Mouse (Mus musculus) heart, embryonic 14.5 days (tissue): ENCODE data around the gene Shc1. TPM values are rescaled to one million over a fixed set of nuclear protein-coding genes. Genes with fewer than 3 reads are reported as not detected.

Experiments used
- ATAC-seq: fragments of 200-750 bp; cut with Nextera tagmentation; 2 replicates; pipeline ENCODE4 v1.8.0; 2017; ENCODE audit warnings: low read depth, moderate TSS enrichment; ENCODE audit not compliant: insufficient number of reproducible peaks, insufficient read depth, low FRiP score
- H3K27ac ChIP-seq, 2 experiments: fragments of 200-500 bp in 1 of 2; fragments of 300-500 bp in 1 of 2; sonication (generic) in 1 of 2; replicated peaks in 1 of 2; 2 replicates each; pipeline ENCODE4 v1.5.1; 2012 to 2014; ENCODE audit warnings: low read depth in 2 of 2, low read length in 2 of 2, control low read depth in 1 of 2, mild to moderate bottlenecking in 1 of 2, mixed read lengths in 1 of 2; ENCODE audit not compliant: control insufficient read depth in 1 of 2, insufficient read depth in 1 of 2
- H3K27me3 ChIP-seq: fragments of 300-500 bp; sonication (generic); 2 replicates; pipeline ENCODE4 v1.6.1; 2014; ENCODE audit warnings: mild to moderate bottlenecking, low read length, control low read depth; ENCODE audit not compliant: control insufficient read depth, insufficient read depth
- H3K36me3 ChIP-seq: fragments of 300-500 bp; sonication (generic); 2 replicates; pipeline ENCODE4 v1.6.1; 2014; ENCODE audit warnings: mild to moderate bottlenecking, control low read depth, low read length, mixed read lengths; ENCODE audit not compliant: control insufficient read depth, insufficient read depth
- H3K4me1 ChIP-seq, 2 experiments: fragments of 200-500 bp in 1 of 2; fragments of 300-500 bp in 1 of 2; sonication (generic) in 1 of 2; 2 replicates each; pipeline ENCODE4 v1.6.1; 2012 to 2014; ENCODE audit warnings: low read length in 2 of 2, control low read depth in 1 of 2, mixed read lengths in 1 of 2; ENCODE audit not compliant: control insufficient read depth in 2 of 2, insufficient read depth in 2 of 2
- H3K4me2 ChIP-seq: fragments of 300-500 bp; sonication (generic); 2 replicates; pipeline ENCODE4 v1.6.1; 2014; ENCODE audit warnings: mild to moderate bottlenecking, low read length
- H3K4me3 ChIP-seq, 2 experiments: fragments of 200-500 bp in 1 of 2; fragments of 300-500 bp in 1 of 2; sonication (generic) in 1 of 2; 2 replicates each; pipeline ENCODE4 v1.5.1; 2012 to 2014; ENCODE audit warnings: low read length in 2 of 2, mild to moderate bottlenecking in 2 of 2, control low read depth in 1 of 2, low read depth in 1 of 2, moderate library complexity in 1 of 2; ENCODE audit not compliant: control insufficient read depth in 1 of 2, insufficient read depth in 1 of 2
- H3K9ac ChIP-seq: fragments of 300-500 bp; sonication (generic); 2 replicates; pipeline ENCODE4 v1.6.1; 2014; ENCODE audit warnings: mild to moderate bottlenecking, low read length
- H3K9me3 ChIP-seq: fragments of 300-500 bp; sonication (generic); 2 replicates; pipeline ENCODE4 v1.6.1; 2016; ENCODE audit warnings: low read length, control low read depth; ENCODE audit not compliant: control insufficient read depth
- WGBS: fragments of 180-500 bp; shearing (Covaris S2); extraction: QIAGEN DNeasy Blood & Tissue Kit; methylation state at CpG from one replicate; pipeline ENCODE4 v1.1.7; 2014; 5-methylcytosine and 5-hydroxymethylcytosine counted together
- polyA plus RNA-seq: library from polyadenylated mRNA; unstranded; fragments of >200 nt; fragmentation: Nextera tagmentation; extraction: Ambion mirVana; gene quantifications from 2 replicates; pipeline ENCODE4 v1.2.1, GENCODE M21; 2014

Gene Shc1
- polyA plus RNA-seq, 1 experiment from 2014 or later = 50.5 TPM

DNA sequence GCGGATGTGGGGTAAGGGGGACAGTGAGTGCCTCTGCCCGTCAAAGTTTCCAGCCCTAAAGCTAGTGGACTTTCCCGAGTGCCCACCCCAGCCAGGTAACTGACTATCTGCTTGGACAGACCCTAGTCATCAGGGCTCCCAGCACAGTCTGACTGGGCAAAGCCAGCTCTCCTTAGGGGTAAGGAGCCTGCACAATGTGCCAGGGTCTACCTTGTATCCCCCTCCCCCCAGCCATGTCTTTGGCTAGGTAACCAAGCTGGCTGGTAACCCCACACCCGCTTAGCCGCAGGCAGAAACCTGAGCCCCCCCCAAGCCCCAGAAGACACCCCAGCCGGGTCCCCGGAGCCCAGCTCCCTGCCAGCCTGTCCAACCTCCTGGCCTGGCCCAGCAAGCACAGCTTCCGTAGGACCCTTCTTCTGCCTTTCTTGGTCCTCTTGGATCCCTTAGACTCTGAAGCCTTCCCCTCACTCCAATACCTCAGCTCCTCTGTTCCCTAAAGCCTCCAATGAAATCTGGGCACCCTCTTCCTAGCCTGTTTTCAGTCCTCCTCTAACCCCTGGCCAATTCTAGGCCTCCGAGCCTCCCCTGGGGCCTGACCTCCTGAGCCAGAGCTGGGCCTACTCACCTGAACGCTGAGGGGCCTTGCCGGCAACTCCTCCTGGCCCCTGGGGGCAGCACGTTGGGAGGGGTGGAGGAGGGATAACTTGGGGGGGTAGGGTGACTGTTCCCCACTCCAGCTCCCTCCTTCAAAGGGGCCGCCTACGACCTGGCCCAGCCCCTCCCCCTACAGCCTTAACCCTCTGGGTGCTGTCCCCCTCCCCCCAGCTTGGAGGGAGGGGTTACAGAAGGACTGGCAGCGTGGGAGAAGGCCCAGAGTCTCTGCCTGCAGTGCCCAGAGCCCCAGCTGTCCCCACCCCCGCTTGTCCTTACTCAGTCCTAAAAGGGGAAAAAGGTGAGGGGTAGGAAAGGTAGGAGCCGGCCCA is 31.5 kb upstream of the Shc1 start:
- Histone ChIP-seq H3K4me2 (no peak overlapping the region), H3K9ac (no peak overlapping the region), H3K4me1 (peaks cover 10 to 25% of the 10 kb centered on the region in 2 experiments), H3K4me3 (no peak overlapping the region), H3K27ac (no peak overlapping the region), H3K27me3 (no peaks in the 10 kb centered on the region), H3K9me3 (no peaks in the 10 kb centered on the region), H3K36me3 (no peaks in the 10 kb centered on the region)
- 72% methylated on average over 17 of the region's 17 CpGs for WGBS
- no peak for ATAC-seq

DNA sequence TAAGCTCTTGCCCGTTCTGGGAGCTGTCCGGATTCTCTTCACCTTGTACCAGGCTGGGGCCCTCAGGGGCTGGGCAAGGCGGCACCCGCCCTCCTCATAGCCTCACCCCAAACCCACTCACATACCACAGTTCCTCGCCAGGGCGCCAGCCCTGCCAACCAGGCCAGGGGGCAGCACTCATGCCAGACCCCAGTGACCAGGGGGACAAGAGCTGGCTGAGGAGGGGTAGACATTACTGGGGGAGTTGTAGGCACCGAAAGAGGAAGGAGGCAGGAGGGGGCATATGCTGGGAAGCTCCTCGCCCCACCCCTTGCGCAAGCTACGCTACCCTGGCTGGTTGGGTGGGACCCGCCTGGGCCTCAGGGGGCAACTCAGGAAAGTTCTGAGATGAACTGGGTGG is 30.6 kb upstream of the Shc1 start:
- H3K4me3 ChIP-seq = no peak overlapping the region
- H3K9me3 ChIP-seq = no peaks in the 10 kb centered on the region
- H3K4me2 ChIP-seq = no peak overlapping the region
- no peak overlapping the region for H3K9ac ChIP-seq
- H3K4me1 ChIP-seq = peaks cover 10 to 25% of the 10 kb centered on the region in 2 experiments
- no peak overlapping the region for H3K27ac ChIP-seq
- ATAC-seq = no peak
- WGBS = 88% methylated on average over 11 of the region's 11 CpGs
- H3K27me3 ChIP-seq = no peaks in the 10 kb centered on the region
- no peaks in the 10 kb centered on the region for H3K36me3 ChIP-seq

DNA sequence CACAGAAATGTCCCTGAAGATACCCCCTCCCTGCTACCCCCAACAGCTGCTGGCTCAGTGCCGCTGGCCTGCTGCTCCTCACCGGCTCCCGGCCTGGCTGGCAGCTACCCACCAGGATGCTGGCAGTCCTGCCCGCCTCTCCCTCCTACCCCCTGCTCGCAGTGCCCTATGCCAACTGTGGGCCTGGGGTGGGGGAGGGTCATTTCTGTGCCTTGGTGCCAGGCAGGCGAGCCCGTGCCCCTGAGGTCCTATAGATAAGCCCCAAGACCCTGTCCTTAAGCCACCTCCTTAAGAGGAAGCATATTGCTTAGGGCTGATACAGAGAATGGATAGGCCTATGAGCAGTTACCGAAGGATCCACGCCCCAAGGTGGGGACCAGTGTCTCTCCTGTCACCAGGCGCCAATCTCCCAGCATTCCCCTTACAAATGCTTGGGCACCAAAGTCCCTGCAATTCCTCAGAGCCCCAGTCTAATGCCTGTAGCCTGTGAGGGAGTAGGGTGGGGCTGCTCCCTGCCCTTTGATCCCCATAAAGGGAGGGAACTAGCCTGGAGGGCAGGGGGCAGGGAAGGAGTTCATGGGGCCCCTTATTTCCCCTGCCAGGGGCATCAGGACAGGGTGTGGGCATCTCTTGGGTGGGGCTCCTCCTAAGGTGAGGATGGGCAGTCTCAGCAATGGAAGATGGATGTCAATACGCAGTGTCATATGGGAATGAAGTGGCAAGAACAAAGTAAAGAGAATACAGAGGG is 29.9 kb upstream of the Shc1 start:
- Histone ChIP-seq H3K9ac (no peak overlapping the region), H3K27me3 (no peaks in the 10 kb centered on the region), H3K36me3 (no peaks in the 10 kb centered on the region), H3K27ac (no peak overlapping the region), H3K4me2 (no peak overlapping the region), H3K9me3 (no peaks in the 10 kb centered on the region), H3K4me3 (no peak overlapping the region), H3K4me1 (peaks cover 10 to 25% of the 10 kb centered on the region in 2 experiments)
- 76% methylated on average over 11 of the region's 11 CpGs for WGBS
- ATAC-seq = no peak

DNA sequence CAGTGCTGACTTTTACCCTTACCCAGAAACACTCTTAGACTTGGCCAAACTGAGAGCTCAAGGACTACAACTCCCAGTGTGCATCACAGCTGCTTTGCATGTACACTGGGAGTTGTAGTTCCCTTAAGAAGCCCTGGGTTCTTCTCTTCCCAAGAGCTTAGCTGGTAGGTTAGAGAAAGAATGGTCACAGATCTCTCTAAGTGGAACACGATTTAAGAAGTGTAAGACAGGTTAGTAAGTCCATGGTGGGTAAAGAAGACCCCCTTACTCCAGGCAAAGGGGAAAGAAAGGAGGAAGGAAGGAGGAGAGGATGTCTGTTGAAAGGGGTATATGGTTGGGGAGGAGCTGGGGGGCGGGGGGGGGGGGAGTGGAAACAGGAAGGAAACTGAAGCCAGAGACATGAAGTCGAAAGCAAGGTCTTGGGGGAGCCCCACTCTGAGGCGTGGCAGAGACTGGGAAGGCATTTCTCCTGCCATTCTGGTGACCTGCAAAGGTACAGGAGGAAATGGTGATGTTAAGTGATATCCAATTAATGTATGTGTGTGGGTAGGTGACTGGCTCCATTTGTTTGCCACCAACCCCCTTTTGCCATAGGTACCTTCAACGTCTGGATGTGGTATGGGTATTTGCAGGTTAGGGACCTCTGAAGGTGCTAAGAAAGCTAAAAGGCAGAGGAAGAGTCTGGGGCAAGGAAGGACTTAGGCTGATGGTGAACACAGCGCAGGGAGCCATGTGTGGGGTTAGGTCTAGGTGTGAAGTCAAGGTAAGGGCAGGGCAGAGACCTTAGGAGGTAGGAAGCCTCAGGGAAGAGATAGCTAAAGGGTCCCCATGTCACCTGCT is 29.1 kb upstream of the Shc1 start:
- no peak overlapping the region for H3K9ac ChIP-seq
- whole genome bisulfite sequencing = 57% methylated on average over 5 of the region's 6 CpGs
- H3K27me3 ChIP-seq = no peaks in the 10 kb centered on the region
- H3K9me3 ChIP-seq = no peaks in the 10 kb centered on the region
- ATAC-seq = no peak
- H3K4me1 ChIP-seq = peaks cover 10 to 25% of the 10 kb centered on the region in 2 experiments
- no peaks in the 10 kb centered on the region for H3K36me3 ChIP-seq
- H3K27ac ChIP-seq = no peak overlapping the region
- H3K4me3 ChIP-seq = no peak overlapping the region
- H3K4me2 ChIP-seq = no peak overlapping the region

DNA sequence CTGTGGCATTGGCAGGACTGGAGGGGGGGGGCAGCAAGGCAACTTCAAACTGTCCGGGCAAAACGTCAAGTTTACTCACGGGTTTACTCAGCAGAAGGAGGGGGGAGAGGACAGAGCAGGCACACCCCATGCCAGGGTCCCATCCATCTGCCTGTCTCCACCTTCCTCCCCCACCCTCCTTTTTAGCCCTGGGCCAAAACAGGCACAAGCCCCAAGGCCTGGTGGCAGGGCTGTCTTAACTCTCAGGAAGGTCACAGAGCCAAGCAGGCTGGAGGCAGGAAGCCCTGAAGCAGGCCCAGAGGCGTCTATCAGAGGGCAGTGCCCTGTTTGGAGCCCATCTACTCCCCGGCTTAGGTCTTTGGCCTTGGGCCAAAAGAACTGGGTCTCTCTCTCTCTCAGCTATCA is 28.1 kb upstream of the Shc1 start:
- no peak for ATAC-seq
- no peaks in the 10 kb centered on the region for H3K36me3 ChIP-seq
- H3K4me1 ChIP-seq = peaks cover 11 to 21% of the 10 kb centered on the region in 2 experiments
- 38% methylated on average over 5 of the region's 5 CpGs for WGBS
- 0 out of 2 replicates have a peak overlapping the region, but pooled peaks have one; percentile 4 for H3K4me2 ChIP-seq
- H3K27ac ChIP-seq = peak overlapping the region; percentile 25 to 37; a peak in 2 of 4 replicates
- H3K4me3 ChIP-seq = no peak overlapping the region
- no peaks in the 10 kb centered on the region for H3K9me3 ChIP-seq
- H3K27me3 ChIP-seq = no peaks in the 10 kb centered on the region
- no peak overlapping the region for H3K9ac ChIP-seq

DNA sequence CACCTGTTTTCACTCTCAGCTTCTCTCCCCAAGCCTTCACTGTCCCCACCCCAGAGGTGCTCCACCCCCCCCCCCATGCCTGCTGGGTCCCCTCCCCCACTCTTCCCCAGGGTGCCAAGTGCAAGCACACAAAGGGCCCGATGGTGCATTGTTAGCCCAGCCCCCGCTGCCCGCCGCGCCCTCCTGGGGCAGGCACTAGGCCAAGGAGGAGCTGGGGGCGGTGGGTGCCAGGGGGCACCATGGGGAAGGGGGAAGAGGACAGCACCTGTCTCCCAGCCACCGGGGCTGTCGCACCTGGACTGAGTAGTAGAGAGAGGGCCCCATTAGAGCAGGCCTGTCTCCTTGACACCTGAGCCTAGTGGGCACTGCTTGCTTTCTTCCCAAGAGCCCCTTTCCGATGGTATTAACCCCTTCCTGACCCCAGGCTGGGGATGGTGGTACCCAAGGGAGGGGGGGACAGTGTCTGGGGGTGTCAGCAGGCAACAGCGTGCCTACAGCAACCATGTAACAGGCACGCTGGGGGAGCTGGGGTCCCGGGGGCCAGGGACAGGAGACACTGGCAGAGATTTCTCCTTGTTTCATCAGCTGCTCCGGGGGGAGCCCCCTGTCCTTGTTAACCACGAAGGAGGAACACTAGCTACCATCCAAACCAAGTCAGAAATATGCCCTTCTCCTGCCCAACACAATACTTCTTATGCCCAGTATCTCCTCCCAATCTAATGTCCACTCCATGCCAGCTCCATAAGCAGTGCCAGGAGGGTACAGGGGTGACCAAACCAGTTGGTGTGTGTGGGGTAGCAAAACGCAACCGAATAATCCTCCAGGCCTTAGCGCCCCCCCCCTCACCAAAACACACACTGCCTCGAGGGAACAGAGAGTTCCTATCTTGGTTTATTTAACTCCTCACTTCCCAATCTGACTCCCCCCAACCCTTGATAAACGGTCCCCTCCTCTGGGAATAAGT is 27.3 kb upstream of the Shc1 start:
- Histone ChIP-seq H3K4me3 (peak overlapping the region; percentile 58 to 87), H3K9ac (peak overlapping the region; percentile 76), H3K9me3 (no peaks in the 10 kb centered on the region), H3K27me3 (no peaks in the 10 kb centered on the region), H3K4me2 (peak overlapping the region; percentile 93), H3K36me3 (no peaks in the 10 kb centered on the region), H3K4me1 (peaks cover 17 to 29% of the 10 kb centered on the region in 2 experiments), H3K27ac (peak overlapping the region; percentile 43 to 73; a peak in 3 of 4 replicates)
- ATAC-seq = no peak
- 12% methylated on average over 19 of the region's 19 CpGs for WGBS
